Mouse (Mus musculus) embryo, embryonic 10 days (tissue): ENCODE data around the gene Galnt18.
A peak's percentile ranks its signal among the peaks of the same experiment; 100 is the strongest.

Experiments used
- DNase-seq: peaks from one replicate; pipeline ENCODE4 v3.0.0-alpha.2; 2015; ENCODE audit warnings: low spot score

Gene Galnt18

GRCm38 (mm10) chr7:111713828-111714600, 65.8 kb downstream of the Galnt18 start:
- DNase-seq, result no peak

GRCm38 (mm10) chr7:111712797-111713196, 67.0 kb downstream of the Galnt18 start:
- DNase-seq, result no peak

GRCm38 (mm10) chr7:111711045-111711808, 68.5 kb downstream of the Galnt18 start:
- no peak for DNase-seq

GRCm38 (mm10) chr7:111710311-111710710, 69.5 kb downstream of the Galnt18 start:
- DNase-seq, result no peak

GRCm38 (mm10) chr7:111708563-111708962, 71.2 kb downstream of the Galnt18 start:
- DNase-seq, result no peak

GRCm38 (mm10) chr7:111702961-111703360, 76.8 kb downstream of the Galnt18 start:
- no peak for DNase-seq

- DNase-seq, result no peak
Observed at GRCm38 (mm10) chr7:111701788-111702187, 78.0 kb downstream of the Galnt18 start.

- DNase-seq, result no peak
Observed at GRCm38 (mm10) chr7:111699446-111699845, 80.3 kb downstream of the Galnt18 start.

- DNase-seq, result no peak
Observed at GRCm38 (mm10) chr7:111696226-111696625, 83.6 kb downstream of the Galnt18 start.

GRCm38 (mm10) chr7:111694312-111694711, 85.5 kb downstream of the Galnt18 start:
- no peak for DNase-seq

- DNase-seq, result peak; percentile 24
Observed at GRCm38 (mm10) chr7:111692641-111693261, 87.0 kb downstream of the Galnt18 start.

- no peak for DNase-seq
Observed at GRCm38 (mm10) chr7:111680108-111680507, 99.7 kb downstream of the Galnt18 start.

GRCm38 (mm10) chr7:111676483-111676882, 103.3 kb downstream of the Galnt18 start:
- no peak for DNase-seq

GRCm38 (mm10) chr7:111672467-111672866, 107.3 kb downstream of the Galnt18 start:
- DNase-seq, result no peak

GRCm38 (mm10) chr7:111663139-111664073, 116.4 kb downstream of the Galnt18 start:
- DNase-seq, result peak; percentile 14

- DNase-seq, result no peak
Observed at GRCm38 (mm10) chr7:111658579-111658978, 121.2 kb downstream of the Galnt18 start.

GRCm38 (mm10) chr7:111655002-111655401, 124.8 kb downstream of the Galnt18 start:
- DNase-seq, result no peak

GRCm38 (mm10) chr7:111654526-111654925, 125.3 kb downstream of the Galnt18 start:
- no peak for DNase-seq

- no peak for DNase-seq
Observed at GRCm38 (mm10) chr7:111644362-111644761, 135.4 kb downstream of the Galnt18 start.

- DNase-seq, result no peak
Observed at GRCm38 (mm10) chr7:111638899-111639298, 140.9 kb downstream of the Galnt18 start.

- DNase-seq, result no peak
Observed at GRCm38 (mm10) chr7:111638465-111638864, 141.3 kb downstream of the Galnt18 start.
